Mouse (Mus musculus) embryo, embryonic 9.5 days (tissue): ENCODE results near the gene Gm28047.
"Not testable (repeated sequence)": the region's sequence is repeated elsewhere in the genome, so short reads cannot be mapped to it uniquely, and the experiment has no call there.

Experiments used
- DNase-seq: peaks from one replicate; pipeline ENCODE4 v3.0.0-alpha.2; 2017; ENCODE audit errors: extremely low spot score

Gm28047 gene

DNA sequence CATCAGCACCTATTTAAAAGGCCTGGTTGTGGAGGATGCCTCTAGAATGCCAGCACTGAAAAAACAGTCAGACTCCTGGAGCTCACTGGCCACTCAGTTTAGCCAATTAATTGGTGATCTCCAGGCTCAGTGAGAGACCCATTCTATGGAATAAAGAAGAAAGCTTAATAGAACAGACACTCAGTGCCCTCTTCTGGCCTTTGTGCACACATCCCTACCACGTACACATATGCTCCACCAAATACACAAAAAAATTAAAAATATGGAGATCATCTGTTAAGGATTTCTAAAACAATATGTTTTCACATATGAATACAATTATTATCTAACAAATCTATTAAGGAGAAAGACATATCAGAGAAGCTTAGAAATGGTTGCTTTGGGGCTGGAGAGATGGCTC, 4.1 kb downstream of the Gm28047 start:
- no peak for DNase-seq

DNA sequence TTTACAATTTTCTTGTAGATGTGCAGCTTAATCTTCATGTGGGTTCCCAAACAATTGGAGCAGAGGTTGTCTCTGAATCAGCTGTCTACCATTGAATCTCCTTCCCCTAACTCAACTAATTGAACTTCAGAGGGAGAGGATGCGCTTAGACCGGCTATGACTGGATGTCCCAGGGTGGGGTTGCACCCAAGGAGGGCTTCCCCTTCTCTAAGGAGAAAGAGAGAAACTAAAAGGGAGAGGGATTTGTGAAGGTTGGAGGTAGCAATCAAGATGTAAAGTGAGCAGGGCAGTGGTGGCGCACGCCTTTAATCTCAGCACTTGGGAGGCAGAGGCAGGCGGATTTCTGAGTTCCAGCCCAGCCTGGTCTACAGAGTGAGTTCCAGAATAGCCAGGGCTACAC, 5.4 kb downstream of the Gm28047 start:
- DNase-seq, result no peak

DNA sequence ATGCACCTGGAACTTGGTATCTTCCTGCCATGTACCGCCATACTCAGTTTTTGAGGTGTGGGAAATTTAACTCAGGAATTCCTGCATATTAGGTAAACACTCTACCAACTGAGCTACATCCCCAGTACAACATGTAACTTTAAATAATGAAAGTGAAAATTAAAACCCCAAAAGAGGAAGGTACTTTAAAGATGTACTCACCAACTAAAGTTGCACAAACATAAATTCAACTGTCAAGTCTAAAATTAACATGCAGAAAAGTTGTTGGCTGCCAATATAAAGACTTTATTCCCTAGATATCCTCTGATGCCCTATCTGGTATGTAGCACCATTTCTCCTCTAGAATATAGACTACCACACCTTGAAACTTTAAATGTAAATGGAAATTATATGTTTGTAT, 7.2 kb downstream of the Gm28047 start:
- DNase-seq, result no peak

DNA sequence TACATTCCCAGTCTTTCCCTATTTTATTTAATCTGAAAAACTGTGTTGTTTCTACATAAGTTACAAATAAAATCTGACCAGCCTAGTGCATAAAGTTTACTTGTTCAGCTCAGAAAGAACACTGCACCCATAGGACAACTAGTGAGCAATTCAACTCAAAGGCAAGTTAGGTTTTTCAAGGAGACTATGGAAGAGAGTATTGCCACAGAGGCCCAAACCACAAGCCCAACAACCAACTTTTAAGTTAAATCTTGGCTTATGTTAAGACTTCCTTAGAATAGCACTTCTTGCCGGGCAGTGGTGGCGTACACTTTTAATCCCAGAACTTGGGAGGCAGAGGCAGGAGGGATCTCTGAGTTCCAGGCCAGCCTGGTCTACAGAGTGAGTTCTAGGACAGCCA, 8.7 kb downstream of the Gm28047 start:
- no peak for DNase-seq

DNA sequence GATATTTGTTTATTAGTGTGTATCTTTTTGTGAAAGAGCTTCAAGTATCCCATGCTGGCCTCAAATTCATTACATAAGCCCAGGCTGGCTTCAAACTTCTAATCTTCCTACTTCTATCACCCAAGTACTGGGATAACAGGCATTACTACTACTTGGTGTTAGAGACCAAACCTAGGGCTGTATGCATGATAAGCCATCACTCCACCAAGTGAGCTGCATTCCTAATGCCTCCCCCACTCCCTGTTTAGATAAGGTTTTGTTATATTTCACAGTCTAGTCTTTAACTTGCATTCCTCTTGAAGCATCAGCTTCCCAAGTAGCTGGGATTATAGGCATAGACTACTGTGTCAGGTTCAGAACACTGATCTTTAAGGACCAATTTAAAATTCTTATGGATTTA, 10.6 kb downstream of the Gm28047 start:
- DNase-seq, result no peak

DNA sequence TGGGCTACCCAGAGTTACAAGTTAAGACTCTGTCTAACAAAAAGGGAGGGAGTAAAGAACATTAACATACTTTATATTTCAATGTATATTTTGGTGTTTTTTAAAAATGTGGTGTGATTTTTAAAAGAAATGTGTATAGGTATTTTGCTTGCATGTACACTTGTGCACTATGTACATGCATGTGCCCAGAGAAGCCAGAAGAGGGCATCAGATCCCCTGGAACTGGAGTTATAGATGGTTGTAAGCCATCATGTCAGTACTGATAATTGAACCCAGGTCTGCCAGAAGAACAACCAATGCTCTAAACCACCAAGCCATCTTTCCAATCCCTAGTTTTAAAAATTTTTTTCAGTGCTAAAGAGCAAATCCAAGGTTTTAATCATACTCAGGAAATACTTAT, 11.9 kb downstream of the Gm28047 start:
- no peak for DNase-seq

DNA sequence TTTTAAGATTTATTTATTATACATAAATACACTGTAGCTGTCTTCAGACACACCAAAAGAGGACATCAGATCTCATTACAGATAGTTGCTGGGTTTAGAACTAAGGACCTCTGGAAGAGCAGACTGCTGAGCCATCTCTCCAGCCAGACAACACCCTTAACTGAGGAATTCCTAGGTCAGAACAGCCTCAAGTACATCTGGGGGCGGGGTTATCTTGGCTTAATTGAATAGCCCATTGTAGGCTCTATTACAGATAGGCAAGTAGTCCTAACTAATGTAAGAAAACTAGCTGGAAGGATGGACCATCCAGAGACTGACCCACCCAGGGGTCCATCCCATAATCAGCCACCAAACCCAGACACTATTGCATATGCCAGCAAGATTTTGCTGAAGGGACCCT, 16.3 kb downstream of the Gm28047 start:
- DNase-seq, result not testable (repeated sequence)

DNA sequence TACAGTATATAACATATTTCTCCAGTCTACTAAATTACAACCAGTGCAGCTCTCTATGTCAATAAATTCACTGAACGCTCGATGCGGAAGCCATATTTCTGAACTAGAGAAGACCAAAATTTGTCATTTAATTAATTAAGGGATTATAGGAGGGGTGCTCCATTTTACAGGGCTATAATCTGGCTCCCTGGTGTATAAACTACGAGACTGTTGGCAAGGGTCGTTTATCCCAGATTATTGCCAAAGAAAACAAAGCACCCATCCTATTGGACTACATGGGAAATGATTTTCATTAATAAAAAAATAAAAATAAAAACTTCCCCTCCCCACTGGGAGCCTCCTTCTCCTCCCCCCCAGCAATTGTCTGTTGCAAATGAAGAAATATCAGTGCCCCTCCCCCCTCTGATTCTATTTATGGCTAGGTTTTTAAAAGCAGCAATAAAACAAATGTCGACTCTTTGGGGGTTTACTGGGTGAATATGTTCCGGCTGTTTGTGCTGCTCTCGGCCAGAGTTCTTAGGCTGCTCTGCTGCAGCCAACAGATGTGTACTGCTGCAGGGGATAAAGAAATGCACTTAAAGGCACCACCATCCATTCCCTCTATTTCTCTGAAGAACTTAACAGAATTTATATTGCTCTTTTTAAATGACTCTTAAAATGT, 30.7 kb downstream of the Gm28047 start:
- DNase-seq, result no peak

DNA sequence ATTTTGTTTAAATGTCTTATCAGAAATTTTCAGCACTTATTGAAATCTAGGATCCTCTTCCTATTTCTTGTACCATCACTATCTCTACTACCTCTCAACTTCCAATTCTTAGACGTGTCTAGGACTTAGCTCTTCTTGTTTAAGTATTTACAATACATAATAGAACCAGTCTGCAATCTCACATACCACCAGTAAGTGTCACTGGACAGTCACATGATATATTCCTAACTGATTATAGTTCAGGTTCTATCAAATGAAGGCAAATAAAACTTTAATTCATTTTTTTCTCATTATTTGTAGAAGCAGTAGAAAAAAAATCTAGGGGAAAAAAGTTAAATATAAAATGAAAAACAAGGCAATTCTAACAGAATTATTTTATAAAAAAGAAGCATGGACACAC, 32.2 kb downstream of the Gm28047 start:
- no peak for DNase-seq

DNA sequence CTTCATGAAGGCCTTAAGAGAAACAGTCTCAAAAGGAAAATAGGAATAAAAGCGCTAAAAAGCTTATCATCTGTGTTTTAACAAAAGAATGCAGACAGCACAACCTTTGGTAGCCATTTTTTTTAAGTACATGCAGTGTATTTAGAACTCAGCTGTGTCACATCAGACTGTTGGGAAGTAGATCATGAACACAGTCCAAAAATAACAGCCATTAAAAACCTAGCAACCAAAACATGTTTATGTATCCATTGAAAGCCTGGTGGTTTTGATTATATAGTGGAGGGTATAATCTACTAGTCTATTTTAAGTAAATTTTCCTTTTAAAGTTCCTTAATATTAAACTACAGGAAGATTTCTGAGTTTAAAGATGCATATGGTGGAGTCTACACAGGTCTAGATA, 34.3 kb downstream of the Gm28047 start:
- no peak for DNase-seq

DNA sequence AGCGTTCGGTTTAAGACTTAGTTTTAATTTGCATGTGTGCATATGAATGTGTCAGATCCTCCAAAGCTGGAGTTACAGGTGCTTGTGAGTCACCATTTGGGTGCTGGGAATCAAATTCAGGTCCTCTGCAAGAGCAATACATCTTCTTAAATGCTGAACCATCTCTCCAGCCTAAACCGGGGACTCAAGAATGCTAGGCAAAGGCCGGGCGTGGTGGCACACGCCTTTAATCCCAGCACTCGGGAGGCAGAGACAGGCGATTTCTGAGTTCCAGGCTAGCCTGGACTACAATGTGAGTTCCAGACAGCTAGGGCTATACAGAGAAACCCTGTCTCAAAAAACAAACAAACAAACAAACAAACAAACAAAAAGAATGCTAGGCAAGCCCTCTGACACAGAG, 35.0 kb downstream of the Gm28047 start:
- DNase-seq, result no peak

DNA sequence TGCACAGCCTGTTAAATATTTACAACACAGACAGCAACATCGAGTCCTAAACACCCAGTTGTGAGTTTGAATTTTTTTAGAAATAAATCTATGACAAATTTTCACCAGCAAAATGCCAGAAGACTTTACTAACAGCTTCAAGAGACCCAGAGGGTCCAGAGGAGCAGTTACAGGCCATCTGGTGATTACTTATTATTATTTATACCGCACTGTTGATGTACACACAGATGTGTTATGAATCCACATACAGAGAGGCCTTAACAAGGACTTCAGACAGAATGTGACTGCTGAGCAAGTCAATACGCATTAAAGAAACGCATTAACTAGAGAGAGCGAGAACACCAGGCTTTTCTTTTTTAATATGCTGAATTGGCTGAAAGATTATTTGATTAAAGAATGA, 39.4 kb downstream of the Gm28047 start:
- no peak for DNase-seq

DNA sequence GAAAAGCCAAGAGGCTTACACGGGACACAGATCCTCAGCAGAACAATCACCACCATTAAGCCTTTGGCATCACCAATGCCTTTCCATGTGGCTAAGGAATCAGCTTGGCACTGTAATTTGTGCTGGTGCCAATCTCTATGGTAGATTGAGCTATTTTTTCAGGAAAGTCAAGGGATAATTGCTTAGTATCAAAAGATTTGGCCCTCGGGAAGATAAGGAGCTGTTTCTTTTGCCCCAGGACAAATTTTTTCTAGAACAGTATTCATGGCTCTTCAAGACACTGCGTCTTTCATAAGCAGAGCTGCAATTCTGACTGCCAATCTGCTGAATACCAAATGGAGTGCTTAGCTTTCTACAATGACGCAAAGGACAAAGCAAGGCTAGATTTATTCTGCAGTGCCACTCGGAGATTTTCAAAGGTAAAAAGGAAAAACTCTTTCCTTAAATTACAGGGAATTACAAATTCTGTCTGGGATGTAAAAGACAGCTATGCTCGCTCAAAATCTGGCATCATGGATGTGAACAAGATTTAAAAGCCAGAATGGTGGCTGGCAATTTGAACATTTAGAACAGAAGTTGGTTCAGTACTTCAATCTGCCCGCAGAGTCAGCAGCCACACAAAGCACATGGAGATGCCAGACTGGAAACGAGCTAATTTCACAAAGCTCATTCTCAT, 41.0 kb downstream of the Gm28047 start:
- DNase-seq, result no peak

DNA sequence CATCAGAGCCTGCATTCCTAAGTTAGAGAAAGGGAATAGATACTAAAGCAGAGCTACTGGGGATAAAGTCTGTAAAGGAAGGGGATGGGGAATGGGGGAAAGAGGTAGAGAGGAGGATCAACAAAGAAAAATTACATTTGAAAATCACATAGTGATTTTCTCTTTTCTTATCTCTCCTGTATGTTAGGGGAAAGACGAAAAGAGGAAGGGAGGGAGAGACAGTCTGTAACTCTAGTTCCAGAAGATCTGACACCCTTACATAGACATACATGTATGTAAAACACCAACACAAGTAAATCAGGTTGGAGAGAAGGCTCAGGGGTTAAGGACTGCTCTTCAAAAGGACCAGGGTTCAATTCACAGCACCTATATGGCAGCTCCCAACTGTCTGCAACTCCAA, 43.7 kb downstream of the Gm28047 start:
- DNase-seq, result no peak

DNA sequence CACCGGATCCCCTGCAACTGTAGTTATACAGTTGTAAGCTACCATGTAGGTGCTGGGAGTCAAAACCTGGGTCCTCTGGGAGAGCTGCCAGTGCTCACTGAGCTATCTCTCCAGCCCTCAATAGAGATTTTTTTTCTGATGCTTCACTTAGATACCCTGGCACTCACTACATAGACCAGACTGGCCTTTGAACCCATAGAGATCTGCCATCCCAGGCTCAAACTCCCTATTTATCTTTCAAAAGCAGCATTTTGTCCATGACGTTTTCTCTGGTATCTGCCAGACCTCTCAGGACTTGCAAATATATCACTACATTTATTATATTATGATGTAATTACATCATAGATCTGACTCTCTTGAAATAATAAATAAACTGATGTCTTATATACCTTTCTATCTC, 46.5 kb downstream of the Gm28047 start:
- DNase-seq, result no peak

DNA sequence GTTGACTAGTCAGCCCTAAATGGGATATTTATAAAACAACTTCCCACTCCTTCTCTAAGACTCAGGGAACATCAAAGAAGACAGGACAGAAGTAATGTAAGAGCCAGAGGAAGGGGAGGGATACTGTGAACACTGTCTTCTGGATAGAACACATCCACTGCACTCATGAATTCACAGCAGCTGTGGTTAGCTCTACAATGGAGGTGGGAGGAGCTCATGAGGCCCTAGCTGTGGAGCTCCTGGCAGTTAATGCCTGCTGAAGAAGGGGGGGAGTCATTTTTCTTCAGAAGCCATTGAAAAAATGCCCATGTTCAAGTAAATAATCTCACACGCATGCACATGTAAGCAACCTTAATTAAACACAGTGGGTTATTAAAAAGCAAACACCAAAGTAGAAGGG, 47.9 kb downstream of the Gm28047 start:
- no peak for DNase-seq

DNA sequence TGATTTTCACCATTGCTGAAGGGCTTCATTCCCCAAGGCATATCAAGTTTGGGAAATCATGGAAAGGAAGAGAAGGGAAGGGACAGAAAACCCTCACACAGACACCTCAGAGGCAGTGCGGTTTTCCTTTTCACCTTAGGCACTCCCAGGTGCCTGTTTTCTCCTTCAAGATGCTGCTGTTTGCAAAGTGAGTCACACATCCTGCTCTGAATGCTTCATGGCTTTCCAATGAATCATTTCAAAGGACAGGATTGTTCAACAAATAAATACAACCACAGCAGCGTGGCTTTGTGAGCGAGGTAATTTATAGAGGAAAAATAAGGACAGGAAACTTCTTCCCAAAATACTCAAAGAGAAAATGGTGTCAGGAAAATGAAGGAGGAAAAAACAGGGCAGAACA, 52.8 kb downstream of the Gm28047 start:
- DNase-seq, result no peak

DNA sequence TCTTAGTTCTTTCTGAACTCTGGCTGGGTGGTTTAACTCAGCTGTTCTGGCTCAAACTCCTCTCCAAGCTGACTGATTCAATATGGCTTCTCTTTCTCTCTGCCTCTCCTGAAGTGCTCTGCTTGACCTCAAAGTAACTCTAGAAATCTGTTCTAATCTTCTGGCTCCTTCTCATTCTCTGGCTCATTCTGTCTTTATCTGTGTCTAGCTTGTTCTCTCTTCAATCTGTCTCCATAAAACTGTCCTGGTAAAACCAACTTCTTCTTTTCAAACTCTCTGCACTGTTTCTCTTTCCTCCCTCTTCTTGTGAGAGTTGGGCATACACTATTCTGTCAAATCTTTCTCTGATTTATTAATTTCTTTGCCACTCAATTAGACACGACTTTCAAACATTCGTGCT, 57.0 kb downstream of the Gm28047 start:
- no peak for DNase-seq

DNA sequence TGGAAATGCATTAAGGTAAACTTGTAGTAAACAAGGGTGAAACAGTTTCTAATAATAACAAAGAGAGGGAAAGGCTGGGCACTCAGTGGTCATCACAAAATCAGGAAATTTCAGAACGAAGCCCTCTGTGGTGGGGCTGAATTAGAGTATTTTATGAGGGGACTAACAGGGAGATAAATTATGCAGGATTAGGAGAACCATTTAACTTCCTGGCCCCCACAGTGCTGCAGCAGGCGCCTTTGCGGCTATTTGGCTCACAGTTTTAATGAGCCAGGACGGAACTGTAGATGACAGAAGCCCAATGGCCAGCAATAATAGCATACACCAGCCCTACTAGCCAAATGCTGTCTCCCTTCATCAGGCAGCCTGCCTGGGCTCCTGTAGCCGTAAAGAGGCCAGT, 61.2 kb downstream of the Gm28047 start:
- no peak for DNase-seq

DNA sequence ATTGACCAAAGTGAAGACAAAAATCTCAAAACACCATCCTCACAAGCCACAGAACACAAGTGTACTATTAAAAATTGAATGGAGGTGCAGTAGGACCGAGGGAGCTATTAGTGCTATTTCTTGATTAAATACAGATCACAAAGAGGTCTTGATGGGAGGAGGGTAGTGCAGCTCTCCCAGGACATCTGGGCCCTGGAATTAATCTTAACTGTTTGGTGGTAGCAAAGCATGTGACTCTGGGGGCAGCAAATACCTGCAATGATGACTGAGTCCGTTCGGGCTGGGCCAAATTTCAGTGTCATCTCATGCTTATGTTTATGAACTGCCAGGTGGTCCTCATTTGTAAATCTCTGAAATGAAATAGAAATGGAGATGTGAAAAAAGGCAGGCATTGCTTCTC, 61.8 kb downstream of the Gm28047 start:
- DNase-seq, result no peak

DNA sequence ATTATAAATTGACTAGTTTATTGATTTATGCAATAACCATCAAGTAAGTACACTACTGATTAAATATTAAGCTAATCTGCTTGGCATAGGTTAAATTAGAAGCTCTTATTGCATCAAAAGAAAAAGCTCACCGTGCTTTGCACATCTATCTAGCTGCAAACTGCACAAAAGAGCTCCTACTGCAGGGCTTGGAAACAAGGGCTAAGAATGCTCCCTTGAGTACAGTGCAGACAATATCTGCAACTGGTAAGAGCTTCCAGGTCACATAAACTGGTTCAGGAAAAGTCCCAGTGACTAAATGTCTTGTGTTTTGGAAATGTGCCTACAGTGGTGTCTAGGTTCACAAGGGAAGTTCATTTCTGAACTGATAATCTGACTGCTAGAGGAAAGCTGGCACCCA, 62.4 kb downstream of the Gm28047 start:
- no peak for DNase-seq

DNA sequence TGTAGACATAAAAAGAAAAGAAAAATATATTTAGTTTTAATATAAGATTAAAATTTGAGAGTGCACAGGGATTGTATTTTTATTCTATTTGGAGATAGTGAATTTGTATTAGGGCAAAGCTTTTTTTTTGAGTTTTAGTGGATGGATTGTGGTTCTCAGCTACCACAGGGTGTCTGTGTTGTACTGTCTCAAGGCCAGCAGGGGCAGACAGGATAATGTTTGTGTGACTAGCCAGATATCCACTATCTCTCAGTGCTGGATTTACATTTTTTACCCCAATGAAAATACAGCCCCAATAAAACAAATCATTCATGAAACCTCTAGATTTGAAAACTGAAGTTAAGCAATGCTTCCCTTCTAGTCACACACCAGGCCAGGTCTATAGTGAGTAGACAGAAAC, 67.3 kb downstream of the Gm28047 start:
- DNase-seq, result no peak

DNA sequence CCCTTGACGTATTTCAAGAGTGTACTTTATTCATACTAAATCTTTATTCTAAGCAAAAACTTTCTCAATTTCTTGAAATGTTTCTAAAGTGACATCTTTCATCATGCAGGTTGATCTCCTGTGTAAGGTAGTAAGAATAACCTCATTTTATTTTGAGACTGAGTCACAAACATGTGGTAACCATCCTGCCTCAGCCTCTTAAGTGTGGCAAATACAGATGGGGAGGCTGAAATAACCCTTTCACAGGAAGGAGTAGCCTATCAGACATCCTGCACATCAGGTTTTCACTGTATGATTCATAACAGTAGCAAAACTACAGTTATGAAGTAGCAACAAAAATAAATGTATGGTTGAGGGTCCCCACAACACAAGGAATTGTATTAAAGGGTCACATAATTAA, 69.3 kb downstream of the Gm28047 start:
- no peak for DNase-seq

DNA sequence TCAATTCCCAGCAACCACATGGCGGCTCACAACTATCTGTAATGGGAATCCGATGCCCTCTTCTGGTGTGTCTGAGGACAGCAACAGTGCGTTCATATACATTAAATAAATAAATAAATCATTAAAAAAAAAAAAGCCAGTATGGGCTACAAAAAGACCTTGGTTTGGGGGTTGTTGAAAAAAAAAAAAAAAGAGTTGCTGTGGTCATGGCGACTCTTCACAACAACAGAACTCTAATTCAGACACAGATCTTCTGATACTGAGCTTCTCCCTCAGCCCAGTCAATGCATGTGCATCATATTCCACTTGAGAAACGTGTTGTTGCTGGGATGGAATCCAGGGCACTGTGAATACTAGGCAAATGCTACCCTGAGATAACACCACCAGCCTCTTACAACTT, 72.3 kb downstream of the Gm28047 start:
- no peak for DNase-seq
